Mouse (Mus musculus) megakaryocyte, embryonic 14.5 days (primary cell): ENCODE data around the gene Fam178b. TPM values are rescaled to one million over a fixed set of nuclear protein-coding genes. Genes with fewer than 3 reads are reported as not detected.

Experiments used
- H3K27me3 ChIP-seq: replicated peaks from 2 replicates; pipeline ENCODE3; 2012; ENCODE audit warnings: inconsistent platforms
- H3K36me3 ChIP-seq: replicated peaks from 2 replicates; pipeline ENCODE3; 2012; ENCODE audit warnings: low read length, inconsistent platforms, mixed read lengths
- H3K4me1 ChIP-seq: 2 replicates; pipeline ENCODE4 v1.6.1; 2012; ENCODE audit warnings: inconsistent platforms
- H3K4me3 ChIP-seq: replicated peaks from 2 replicates; pipeline ENCODE3; 2012; ENCODE audit warnings: moderate library complexity, mild to moderate bottlenecking, inconsistent platforms
- H3K9me3 ChIP-seq: 2 replicates; pipeline ENCODE4 v1.6.1; 2012; ENCODE audit warnings: inconsistent platforms
- FLI1 ChIP-seq: IDR thresholded peaks from 2 replicates; pipeline ENCODE4 v1.6.1; 2012; ENCODE audit warnings: low read length, inconsistent platforms, mixed read lengths
- GATA1 ChIP-seq: IDR thresholded peaks from 3 replicates; pipeline ENCODE4 v1.6.1; 2012; ENCODE audit warnings: mixed read lengths, low read length, inconsistent platforms, borderline replicate concordance
- polyA plus RNA-seq: library from polyadenylated mRNA; stranded (reverse); fragments of >175 nt; gene quantifications from 2 replicates; pipeline ENCODE4 v1.2.3, GENCODE M21; 2012; ENCODE audit warnings: low replicate concordance; ENCODE audit not compliant: insufficient read depth

Gene Fam178b
- polyA plus RNA-seq, 1 experiment = 2.0 TPM

GRCm38 (mm10) chr1:36569694-36570276 is 113.2 kb downstream of the Fam178b start:
- Histone ChIP-seq H3K4me1 (peaks cover 47% of the 10 kb centered on the region), H3K4me3 (no peak overlapping the region), H3K9me3 (no peaks in the 10 kb centered on the region), H3K27me3 (peaks cover 89% of the 10 kb centered on the region), H3K36me3 (no peaks in the 10 kb centered on the region)
- TF ChIP-seq GATA1 = no peak
- TF ChIP-seq FLI1 = no peak

- Histone ChIP-seq H3K4me3 (no peak overlapping the region), H3K27me3 (peaks cover 92% of the 10 kb centered on the region), H3K36me3 (no peaks in the 10 kb centered on the region), H3K9me3 (no peaks in the 10 kb centered on the region), H3K4me1 (peaks cover 57% of the 10 kb centered on the region)
- no peak for TF ChIP-seq GATA1
- no peak for TF ChIP-seq FLI1
Measured at GRCm38 (mm10) chr1:36568776-36569175, 114.2 kb downstream of the Fam178b start.

GRCm38 (mm10) chr1:36567818-36568603 is 115.0 kb downstream of the Fam178b start:
- Histone ChIP-seq H3K4me3 (no peak overlapping the region), H3K27me3 (peaks cover 92% of the 10 kb centered on the region), H3K9me3 (no peaks in the 10 kb centered on the region), H3K4me1 (peaks cover 62% of the 10 kb centered on the region), H3K36me3 (no peaks in the 10 kb centered on the region)
- TF ChIP-seq FLI1 = no peak
- no peak for TF ChIP-seq GATA1

- Histone ChIP-seq H3K4me1 (peaks cover 61% of the 10 kb centered on the region), H3K27me3 (peaks cover 96% of the 10 kb centered on the region), H3K9me3 (no peaks in the 10 kb centered on the region), H3K4me3 (no peak overlapping the region), H3K36me3 (no peaks in the 10 kb centered on the region)
- TF ChIP-seq GATA1 (no peak), FLI1 (no peak)
Measured at GRCm38 (mm10) chr1:36566425-36566824, 116.6 kb downstream of the Fam178b start.

GRCm38 (mm10) chr1:36564101-36564500 is 118.9 kb downstream of the Fam178b start:
- H3K27me3 ChIP-seq = peaks cover 96% of the 10 kb centered on the region
- H3K36me3 ChIP-seq = no peaks in the 10 kb centered on the region
- no peak for TF ChIP-seq GATA1
- no peak for TF ChIP-seq FLI1
- H3K4me1 ChIP-seq = peaks cover 59% of the 10 kb centered on the region
- no peak overlapping the region for H3K4me3 ChIP-seq
- no peaks in the 10 kb centered on the region for H3K9me3 ChIP-seq

GRCm38 (mm10) chr1:36563632-36564031 is 119.4 kb downstream of the Fam178b start:
- H3K4me3 ChIP-seq = no peak overlapping the region
- peaks cover 59% of the 10 kb centered on the region for H3K4me1 ChIP-seq
- peaks cover 97% of the 10 kb centered on the region for H3K27me3 ChIP-seq
- no peaks in the 10 kb centered on the region for H3K36me3 ChIP-seq
- H3K9me3 ChIP-seq = no peaks in the 10 kb centered on the region
- no peak for TF ChIP-seq FLI1
- no peak for TF ChIP-seq GATA1

- peaks cover 97% of the 10 kb centered on the region for H3K27me3 ChIP-seq
- H3K4me3 ChIP-seq = no peak overlapping the region
- peaks cover 64% of the 10 kb centered on the region for H3K4me1 ChIP-seq
- TF ChIP-seq FLI1 (no peak), GATA1 (no peak)
- H3K9me3 ChIP-seq = no peaks in the 10 kb centered on the region
- no peaks in the 10 kb centered on the region for H3K36me3 ChIP-seq
Measured at GRCm38 (mm10) chr1:36563197-36563596, 119.8 kb downstream of the Fam178b start.

GRCm38 (mm10) chr1:36562388-36562787 is 120.6 kb downstream of the Fam178b start:
- H3K4me1 ChIP-seq = peaks cover 72% of the 10 kb centered on the region
- H3K9me3 ChIP-seq = no peaks in the 10 kb centered on the region
- no peaks in the 10 kb centered on the region for H3K36me3 ChIP-seq
- H3K27me3 ChIP-seq = peaks cover 99% of the 10 kb centered on the region
- no peak for TF ChIP-seq GATA1
- TF ChIP-seq FLI1 = no peak
- no peak overlapping the region for H3K4me3 ChIP-seq

- Histone ChIP-seq H3K4me3 (no peak overlapping the region), H3K9me3 (no peaks in the 10 kb centered on the region), H3K27me3 (peaks cover 99% of the 10 kb centered on the region), H3K4me1 (peaks cover 81% of the 10 kb centered on the region), H3K36me3 (no peaks in the 10 kb centered on the region)
- no peak for TF ChIP-seq FLI1
- no peak for TF ChIP-seq GATA1
Measured at GRCm38 (mm10) chr1:36560903-36561302, 122.1 kb downstream of the Fam178b start.

- TF ChIP-seq FLI1 (no peak), GATA1 (no peak)
- Histone ChIP-seq H3K4me1 (peaks cover 91% of the 10 kb centered on the region), H3K4me3 (no peak overlapping the region), H3K27me3 (peaks cover 99% of the 10 kb centered on the region), H3K36me3 (no peaks in the 10 kb centered on the region), H3K9me3 (no peaks in the 10 kb centered on the region)
Measured at GRCm38 (mm10) chr1:36559888-36560287, 123.1 kb downstream of the Fam178b start.
